Mouse (Mus musculus): ENCODE results near the gene Ccdc136. TPM values are rescaled to one million over a fixed set of nuclear protein-coding genes. Genes with fewer than 3 reads are reported as not detected.

Gene Ccdc136
- polyA plus RNA-seq, 1 experiment from 2014 or later: 19.5 TPM

GRCm38 (mm10) chr6:29435940-29436451 lies 39.9 kb downstream of the Ccdc136 start:
- Histone ChIP-seq H3K9me3 (ENCODE audit: control insufficient read depth, low read length) (no peaks in the 10 kb centered on the region), H3K27me3 (replicated peaks; ENCODE audit: control insufficient read depth, insufficient read depth, low read length) (peaks cover 14% of the 10 kb centered on the region), H3K4me1 (ENCODE audit: control insufficient read depth, insufficient read depth, low read length) (peaks cover 34% of the 10 kb centered on the region), H3K9ac (ENCODE audit: low read depth, low read length) (peak overlapping the region; percentile 83), H3K4me2 (ENCODE audit: low read depth, low read length) (peak overlapping the region; percentile 84), H3K4me3 (ENCODE audit: low read depth, low read length) (peak overlapping the region; percentile 71), H3K36me3 (ENCODE audit: control insufficient read depth, insufficient read depth, low read length) (peaks cover 26% of the 10 kb centered on the region), H3K27ac (replicated peaks; ENCODE audit: low read depth, low read length) (peak overlapping the region; percentile 91)
- ATAC-seq (ENCODE audit: low read depth): peak; percentile 70
- peak; percentile 94 for DNase-seq (ENCODE audit: low spot score)
- 4% methylated on average over 5 of the region's 6 CpGs for WGBS

DNA sequence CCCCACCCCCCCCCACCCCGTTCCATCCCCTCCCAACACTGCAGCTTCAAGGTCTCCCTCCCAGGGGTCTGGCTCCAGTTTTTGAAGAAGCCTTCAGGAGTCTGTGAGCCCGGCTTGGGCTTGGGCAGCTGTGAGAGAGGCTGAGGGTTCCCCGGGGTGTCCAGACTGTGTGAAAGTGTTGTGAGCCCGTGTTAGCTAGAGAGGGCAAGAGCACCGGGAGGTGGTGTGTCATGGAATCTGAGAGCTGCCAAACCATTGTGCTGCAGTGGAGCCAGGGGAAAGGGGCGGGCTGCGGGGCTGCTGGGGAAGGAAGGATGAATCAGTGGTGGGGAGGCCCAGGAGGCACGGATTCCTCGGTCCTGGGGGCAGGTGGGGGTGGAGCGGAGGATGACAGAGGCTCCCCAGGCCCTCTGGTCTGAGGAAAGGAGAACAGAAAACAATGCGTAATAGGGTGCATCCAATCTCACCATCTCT lies 40.4 kb downstream of the Ccdc136 start:
- 6% methylated on average over 11 of the region's 11 CpGs for WGBS
- Histone ChIP-seq H3K4me3 (ENCODE audit: low read depth, low read length) (peak overlapping the region; percentile 71), H3K9ac (ENCODE audit: low read depth, low read length) (peak overlapping the region; percentile 83), H3K4me1 (ENCODE audit: control insufficient read depth, insufficient read depth, low read length) (peaks cover 31% of the 10 kb centered on the region), H3K27ac (replicated peaks; ENCODE audit: low read depth, low read length) (peak overlapping the region; percentile 91), H3K4me2 (ENCODE audit: low read depth, low read length) (peak overlapping the region; percentile 84), H3K27me3 (replicated peaks; ENCODE audit: control insufficient read depth, insufficient read depth, low read length) (peaks cover 14% of the 10 kb centered on the region), H3K9me3 (ENCODE audit: control insufficient read depth, low read length) (no peaks in the 10 kb centered on the region), H3K36me3 (ENCODE audit: control insufficient read depth, insufficient read depth, low read length) (peaks cover 31% of the 10 kb centered on the region)
- ATAC-seq (ENCODE audit: low read depth) (peak; percentile 28), DNase-seq (ENCODE audit: low spot score) (peak; percentile 81)

GRCm38 (mm10) chr6:29439251-29439650 lies 43.1 kb downstream of the Ccdc136 start:
- peak; percentile 68 for DNase-seq (ENCODE audit: low spot score)

GRCm38 (mm10) chr6:29439789-29440188 lies 43.7 kb downstream of the Ccdc136 start:
- WGBS: 86% methylated on average over 6 of the region's 6 CpGs
- H3K36me3 ChIP-seq (ENCODE audit: control insufficient read depth, insufficient read depth, low read length): peaks cover 63% of the 10 kb centered on the region
- H3K4me3 ChIP-seq (ENCODE audit: low read depth, low read length): no peak overlapping the region

More at GRCm38 (mm10) chr6:29439251-29439650, 43.1 kb downstream of the Ccdc136 start:
- Histone ChIP-seq H3K36me3 (ENCODE audit: control insufficient read depth, insufficient read depth, low read length) (peaks cover 58% of the 10 kb centered on the region), H3K4me3 (ENCODE audit: low read depth, low read length) (no peak overlapping the region), H3K9ac (ENCODE audit: low read depth, low read length) (no peak overlapping the region), H3K27me3 (replicated peaks; ENCODE audit: control insufficient read depth, insufficient read depth, low read length) (0 out of 2 replicates have a peak, but pooled peaks cover 4% of the 10 kb centered on the region), H3K27ac (replicated peaks; ENCODE audit: low read depth, low read length) (no peak overlapping the region), H3K4me1 (ENCODE audit: control insufficient read depth, insufficient read depth, low read length) (peaks cover 13% of the 10 kb centered on the region), H3K4me2 (ENCODE audit: low read depth, low read length) (no peak overlapping the region), H3K9me3 (ENCODE audit: control insufficient read depth, low read length) (no peaks in the 10 kb centered on the region)
- 86% methylated on average over 2 of the region's 4 CpGs for WGBS
- no peak for ATAC-seq (ENCODE audit: low read depth)

DNA sequence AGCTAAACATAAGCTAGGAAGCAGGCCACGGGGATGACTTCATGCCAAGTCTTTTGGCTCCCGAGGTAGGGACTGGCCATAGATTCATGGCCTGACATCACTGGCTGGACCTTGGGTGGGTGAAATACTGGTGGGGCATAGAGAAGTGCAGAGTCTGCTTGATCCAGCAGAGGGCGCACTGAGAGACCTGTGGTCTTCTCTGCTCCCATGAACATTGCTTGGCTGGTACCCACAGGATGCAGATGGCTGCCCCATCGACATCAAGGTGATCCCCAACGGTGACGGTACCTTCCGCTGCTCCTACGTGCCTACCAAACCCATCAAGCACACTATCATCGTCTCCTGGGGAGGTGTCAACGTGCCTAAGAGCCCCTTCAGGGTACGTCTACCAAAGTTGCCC lies 48.7 kb downstream of the Ccdc136 start:
- DNase-seq (ENCODE audit: low spot score): no peak
- WGBS: 77% methylated on average over 11 of the region's 11 CpGs
- ATAC-seq (ENCODE audit: low read depth): no peak

More at GRCm38 (mm10) chr6:29439789-29440188, 43.7 kb downstream of the Ccdc136 start:
- ATAC-seq (ENCODE audit: low read depth) (no peak), DNase-seq (ENCODE audit: low spot score) (no peak)
- no peak overlapping the region for H3K4me2 ChIP-seq (ENCODE audit: low read depth, low read length)
- H3K27me3 ChIP-seq (replicated peaks; ENCODE audit: control insufficient read depth, insufficient read depth, low read length): no peaks in the 10 kb centered on the region
- H3K27ac ChIP-seq (replicated peaks; ENCODE audit: low read depth, low read length): no peak overlapping the region
- no peaks in the 10 kb centered on the region for H3K9me3 ChIP-seq (ENCODE audit: control insufficient read depth, low read length)
- no peak overlapping the region for H3K9ac ChIP-seq (ENCODE audit: low read depth, low read length)
- H3K4me1 ChIP-seq (ENCODE audit: control insufficient read depth, insufficient read depth, low read length): peaks cover 11% of the 10 kb centered on the region

GRCm38 (mm10) chr6:29445354-29445753 lies 49.2 kb downstream of the Ccdc136 start:
- Histone ChIP-seq H3K27me3 (replicated peaks; ENCODE audit: control insufficient read depth, insufficient read depth, low read length) (no peaks in the 10 kb centered on the region), H3K9ac (ENCODE audit: low read depth, low read length) (no peak overlapping the region), H3K27ac (replicated peaks; ENCODE audit: low read depth, low read length) (no peak overlapping the region), H3K9me3 (ENCODE audit: control insufficient read depth, low read length) (no peaks in the 10 kb centered on the region), H3K4me2 (ENCODE audit: low read depth, low read length) (no peak overlapping the region), H3K36me3 (ENCODE audit: control insufficient read depth, insufficient read depth, low read length) (peaks cover 92% of the 10 kb centered on the region), H3K4me3 (ENCODE audit: low read depth, low read length) (no peak overlapping the region), H3K4me1 (ENCODE audit: control insufficient read depth, insufficient read depth, low read length) (no peaks in the 10 kb centered on the region)
- ATAC-seq (ENCODE audit: low read depth) (no peak), DNase-seq (ENCODE audit: low spot score) (no peak)
- 96% methylated on average over 6 of the region's 7 CpGs for WGBS

More for the DNA sequence above, 48.7 kb downstream of the Ccdc136 start:
- Histone ChIP-seq H3K36me3 (ENCODE audit: control insufficient read depth, insufficient read depth, low read length) (peaks cover 94% of the 10 kb centered on the region), H3K27ac (replicated peaks; ENCODE audit: low read depth, low read length) (no peak overlapping the region), H3K4me2 (ENCODE audit: low read depth, low read length) (no peak overlapping the region), H3K9ac (ENCODE audit: low read depth, low read length) (no peak overlapping the region), H3K4me1 (ENCODE audit: control insufficient read depth, insufficient read depth, low read length) (no peaks in the 10 kb centered on the region), H3K9me3 (ENCODE audit: control insufficient read depth, low read length) (no peaks in the 10 kb centered on the region), H3K27me3 (replicated peaks; ENCODE audit: control insufficient read depth, insufficient read depth, low read length) (no peaks in the 10 kb centered on the region), H3K4me3 (ENCODE audit: low read depth, low read length) (no peak overlapping the region)

DNA sequence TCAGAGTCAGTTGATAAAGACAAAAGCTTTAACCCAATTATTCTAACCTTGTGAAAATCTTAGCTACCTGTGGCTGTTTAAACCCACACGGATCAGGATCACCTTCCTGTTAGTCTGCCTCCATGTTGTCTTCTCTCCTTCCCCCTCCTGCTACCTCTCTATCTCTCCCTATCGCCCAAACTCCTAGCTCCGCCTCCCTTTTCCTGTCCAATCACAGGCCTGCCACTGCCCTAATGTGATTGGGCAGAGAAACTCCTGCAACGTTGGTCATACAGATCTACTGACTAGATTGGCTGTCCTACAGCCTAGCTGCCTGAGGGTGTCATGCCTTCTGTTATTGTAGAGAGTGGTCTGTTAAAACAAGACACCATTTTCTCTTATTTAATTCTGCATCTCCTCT lies 53.7 kb downstream of the Ccdc136 start:
- DNase-seq (ENCODE audit: low spot score) (no peak), ATAC-seq (ENCODE audit: low read depth) (no peak)
- Histone ChIP-seq H3K4me2 (ENCODE audit: low read depth, low read length) (no peak overlapping the region), H3K9me3 (ENCODE audit: control insufficient read depth, low read length) (no peaks in the 10 kb centered on the region), H3K9ac (ENCODE audit: low read depth, low read length) (no peak overlapping the region), H3K27ac (replicated peaks; ENCODE audit: low read depth, low read length) (no peak overlapping the region), H3K27me3 (replicated peaks; ENCODE audit: control insufficient read depth, insufficient read depth, low read length) (no peaks in the 10 kb centered on the region), H3K36me3 (ENCODE audit: control insufficient read depth, insufficient read depth, low read length) (peaks cover 89% of the 10 kb centered on the region), H3K4me3 (ENCODE audit: low read depth, low read length) (no peak overlapping the region), H3K4me1 (ENCODE audit: control insufficient read depth, insufficient read depth, low read length) (no peaks in the 10 kb centered on the region)
- WGBS: 33% methylated on average over 4 of the region's 4 CpGs

GRCm38 (mm10) chr6:29450667-29451066 lies 54.6 kb downstream of the Ccdc136 start:
- Histone ChIP-seq H3K4me1 (ENCODE audit: control insufficient read depth, insufficient read depth, low read length) (no peaks in the 10 kb centered on the region), H3K4me2 (ENCODE audit: low read depth, low read length) (no peak overlapping the region), H3K9ac (ENCODE audit: low read depth, low read length) (no peak overlapping the region), H3K27me3 (replicated peaks; ENCODE audit: control insufficient read depth, insufficient read depth, low read length) (no peaks in the 10 kb centered on the region), H3K36me3 (ENCODE audit: control insufficient read depth, insufficient read depth, low read length) (peaks cover 89% of the 10 kb centered on the region), H3K9me3 (ENCODE audit: control insufficient read depth, low read length) (no peaks in the 10 kb centered on the region), H3K4me3 (ENCODE audit: low read depth, low read length) (no peak overlapping the region), H3K27ac (replicated peaks; ENCODE audit: low read depth, low read length) (no peak overlapping the region)
- no peak for ATAC-seq (ENCODE audit: low read depth)
- 92% methylated on average over 4 of the region's 6 CpGs for WGBS
- no peak for DNase-seq (ENCODE audit: low spot score)

DNA sequence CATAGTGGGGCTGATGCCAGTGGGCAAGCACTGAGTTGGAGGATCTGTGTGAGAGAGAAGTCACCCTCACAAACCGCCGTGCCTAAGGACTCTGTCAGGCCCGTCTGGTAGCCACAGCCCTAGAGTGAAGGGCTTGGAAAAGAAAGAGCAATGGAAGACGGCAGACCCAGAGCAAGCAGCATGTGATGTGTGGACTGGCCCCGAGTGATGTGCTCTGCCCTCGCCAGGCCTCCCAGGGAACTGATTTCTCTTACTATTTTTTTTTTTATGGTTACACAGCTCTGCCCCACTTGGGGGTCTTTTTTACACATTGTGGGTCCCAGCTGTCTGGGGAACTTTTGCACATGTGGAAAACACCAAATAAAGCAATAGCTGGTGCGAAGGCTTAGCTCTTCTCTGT lies 65.4 kb downstream of the Ccdc136 start:
- Histone ChIP-seq H3K27ac (replicated peaks; ENCODE audit: low read depth, low read length) (no peak overlapping the region), H3K9ac (ENCODE audit: low read depth, low read length) (no peak overlapping the region), H3K4me1 (ENCODE audit: control insufficient read depth, insufficient read depth, low read length) (no peaks in the 10 kb centered on the region), H3K4me2 (ENCODE audit: low read depth, low read length) (no peak overlapping the region), H3K9me3 (ENCODE audit: control insufficient read depth, low read length) (no peaks in the 10 kb centered on the region), H3K36me3 (ENCODE audit: control insufficient read depth, insufficient read depth, low read length) (peaks cover 41% of the 10 kb centered on the region), H3K4me3 (ENCODE audit: low read depth, low read length) (no peak overlapping the region), H3K27me3 (replicated peaks; ENCODE audit: control insufficient read depth, insufficient read depth, low read length) (no peaks in the 10 kb centered on the region)
- DNase-seq (ENCODE audit: low spot score) (no peak), ATAC-seq (ENCODE audit: low read depth) (no peak)
- WGBS: 54% methylated on average over 7 of the region's 7 CpGs

Data from embryonic facial prominence, embryonic 14.5 days (tissue).